Comparison of ENCODE assay signal across 12 mouse cellular contexts in the genomic region with DNA sequence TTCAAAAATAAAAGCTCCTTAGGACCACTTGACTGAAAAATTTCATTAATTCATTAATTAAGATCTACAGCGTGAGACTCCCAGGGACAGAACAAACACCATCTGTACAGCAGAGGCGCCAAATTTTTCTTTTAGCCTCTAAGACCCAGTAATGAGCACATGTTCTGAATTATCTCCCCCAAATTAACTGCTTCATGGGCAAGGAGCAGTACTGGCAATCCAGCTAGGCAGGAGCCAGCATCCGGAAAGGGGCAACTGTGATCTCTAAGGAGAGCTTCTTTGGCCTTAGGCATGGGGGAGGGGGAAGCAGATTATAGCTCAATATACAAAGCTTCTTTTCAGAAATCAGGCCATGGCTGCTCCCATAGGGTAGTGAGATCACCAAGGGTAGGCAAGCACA.
A peak's percentile ranks its signal among the peaks of the same experiment; 100 is the strongest.
DNase-seq lines count a peak whose midpoint lies in the region; ATAC-seq and TF ChIP-seq lines count a peak whose summit lies in the region.
"Had no signal": no experiment of that assay in that cellular context is flagged by ENCODE, and none has a peak within 500 bp of the region (broad histone marks: within the 10 kb centered on the region; RNA-seq: fewer than 3 reads in every experiment).

No protein-coding gene starts in this region.

- H3K9ac ChIP-seq in hindbrain, embryonic 11.5 days (ENCODE audit: low read depth, low read length): no peak overlapping the region
- no peak overlapping the region for H3K9ac ChIP-seq in hindbrain, embryonic 13.5 days
- H3K9ac ChIP-seq in embryonic facial prominence, embryonic 11.5 days (replicated peaks; ENCODE audit: low read length): no peak overlapping the region
- no peak overlapping the region for H3K9ac ChIP-seq in midbrain, postnatal 0 days (replicated peaks; ENCODE audit: low read length, poor library complexity, severe bottlenecking)
- H3K9ac ChIP-seq: liver, embryonic 14.5 days had no signal

- 0 out of 2 replicates have a peak, but pooled peaks have one; percentile 10 for TF ChIP-seq CTCF in midbrain, postnatal 0 days (IDR thresholded peaks at IDR 0.05)

- no peaks in the 10 kb centered on the region for H3K4me1 ChIP-seq in hindbrain, embryonic 11.5 days (replicated peaks; ENCODE audit: control insufficient read depth, insufficient read depth, low read length)
- H3K4me1 ChIP-seq in hindbrain, embryonic 13.5 days (replicated peaks): peaks cover 23% of the 10 kb centered on the region
- H3K4me1 ChIP-seq in embryonic facial prominence, embryonic 11.5 days (ENCODE audit: control insufficient read depth, insufficient read depth, low read length): no peaks in the 10 kb centered on the region
- H3K4me1 ChIP-seq in midbrain, postnatal 0 days (ENCODE audit: insufficient read depth, low read length): no peaks in the 10 kb centered on the region

- no peak overlapping the region for H3K27ac ChIP-seq in hindbrain, embryonic 11.5 days (ENCODE audit: low read depth, low read length)
- H3K27ac ChIP-seq in hindbrain, embryonic 13.5 days: no peak overlapping the region
- H3K27ac ChIP-seq in embryonic facial prominence, embryonic 11.5 days (replicated peaks; ENCODE audit: low read depth, low read length): no peak overlapping the region
- H3K27ac ChIP-seq in midbrain, postnatal 0 days (ENCODE audit: low read depth, low read length): no peak overlapping the region
- H3K27ac ChIP-seq: liver, embryonic 14.5 days had no signal

- no peaks in the 10 kb centered on the region for H3K9me3 ChIP-seq in hindbrain, embryonic 11.5 days (ENCODE audit: control insufficient read depth, low read length)
- H3K9me3 ChIP-seq in hindbrain, embryonic 13.5 days: no peaks in the 10 kb centered on the region
- no peaks in the 10 kb centered on the region for H3K9me3 ChIP-seq in embryonic facial prominence, embryonic 11.5 days (replicated peaks; ENCODE audit: control insufficient read depth, low read length)
- no peaks in the 10 kb centered on the region for H3K9me3 ChIP-seq in midbrain, postnatal 0 days (ENCODE audit: low read length)

- H3K4me2 ChIP-seq in hindbrain, embryonic 11.5 days (replicated peaks; ENCODE audit: low read depth, low read length): no peak overlapping the region
- no peak overlapping the region for H3K4me2 ChIP-seq in hindbrain, embryonic 13.5 days
- H3K4me2 ChIP-seq in embryonic facial prominence, embryonic 11.5 days (ENCODE audit: low read depth, low read length): no peak overlapping the region
- H3K4me2 ChIP-seq in midbrain, postnatal 0 days (ENCODE audit: low read depth, low read length, poor library complexity, severe bottlenecking): no peak overlapping the region

- no peaks in the 10 kb centered on the region for H3K27me3 ChIP-seq in hindbrain, embryonic 11.5 days (ENCODE audit: control insufficient read depth, insufficient read depth, low read length)
- H3K27me3 ChIP-seq in hindbrain, embryonic 13.5 days: no peaks in the 10 kb centered on the region
- no peaks in the 10 kb centered on the region for H3K27me3 ChIP-seq in embryonic facial prominence, embryonic 11.5 days (ENCODE audit: control insufficient read depth, insufficient read depth, low read length)
- no peaks in the 10 kb centered on the region for H3K27me3 ChIP-seq in midbrain, postnatal 0 days (ENCODE audit: insufficient read depth, low read length)
- H3K27me3 ChIP-seq: Patski had no signal

- DNase-seq in hindbrain, embryonic 11.5 days (ENCODE audit: low spot score): peak; percentile 35
- peak; percentile 71 for DNase-seq in embryonic facial prominence, embryonic 11.5 days (ENCODE audit: low spot score)
- DNase-seq in hindlimb bud, embryonic 11.5 days (ENCODE audit: extremely low spot score, low read depth, low spot score): peak; percentile 83
- DNase-seq in midbrain, postnatal 0 days (ENCODE audit: low spot score): peak; percentile 88
- DNase-seq in left cerebral cortex, adult 11 months (ENCODE audit: low spot score): no peak
- no peak for DNase-seq in kidney, postnatal 4 days
- DNase-seq in spleen, postnatal 10 days (ENCODE audit: low spot score in 2 of 2): no peak
- DNase-seq: heart, postnatal 4 days; kidney, postnatal 14 days had no signal

- no peak for ATAC-seq in hindbrain, embryonic 11.5 days (ENCODE audit: low FRiP score)
- no peak for ATAC-seq in hindbrain, embryonic 13.5 days (ENCODE audit: low FRiP score)
- ATAC-seq in embryonic facial prominence, embryonic 11.5 days (replicated peaks; ENCODE audit: insufficient number of reproducible peaks, low FRiP score, low TSS enrichment, low read depth): no peak; the same call in 1 of the 2 replicates
- no peak for ATAC-seq in midbrain, postnatal 0 days (ENCODE audit: low FRiP score)
- ATAC-seq: Patski had no signal

- H3K4me3 ChIP-seq in hindbrain, embryonic 11.5 days (ENCODE audit: low read depth, low read length): no peak overlapping the region
- no peak overlapping the region for H3K4me3 ChIP-seq in hindbrain, embryonic 13.5 days
- no peak overlapping the region for H3K4me3 ChIP-seq in embryonic facial prominence, embryonic 11.5 days (ENCODE audit: low read depth, low read length)
- no peak overlapping the region for H3K4me3 ChIP-seq in midbrain, postnatal 0 days (ENCODE audit: low read depth, low read length)

- no peaks in the 10 kb centered on the region for H3K36me3 ChIP-seq in hindbrain, embryonic 11.5 days (ENCODE audit: control insufficient read depth, insufficient read depth, low read length)
- no peaks in the 10 kb centered on the region for H3K36me3 ChIP-seq in hindbrain, embryonic 13.5 days
- no peaks in the 10 kb centered on the region for H3K36me3 ChIP-seq in embryonic facial prominence, embryonic 11.5 days (replicated peaks; ENCODE audit: control insufficient read depth, insufficient read depth, low read depth, low read length)
- no peaks in the 10 kb centered on the region for H3K36me3 ChIP-seq in midbrain, postnatal 0 days (ENCODE audit: insufficient read depth, low read length)

- 34% methylated on average over 3 of the region's 3 CpGs for WGBS in hindbrain, embryonic 11.5 days
- WGBS in hindbrain, embryonic 13.5 days: 23% methylated on average over 3 of the region's 3 CpGs
- WGBS in embryonic facial prominence, embryonic 11.5 days: 18% methylated on average over 3 of the region's 3 CpGs
- 21% methylated on average over 3 of the region's 3 CpGs for WGBS in midbrain, postnatal 0 days

Comparison
In these comparisons a context has a peak if more than half of its experiments do, and no peak if none do; other contexts are left out.
1. DNase-seq: peak in hindbrain, embryonic 11.5 days (single experiment), embryonic facial prominence, embryonic 11.5 days (single experiment), hindlimb bud, embryonic 11.5 days (single experiment) and midbrain, postnatal 0 days (single experiment); none in left cerebral cortex, adult 11 months (single experiment), kidney, postnatal 4 days (0 of 2) and spleen, postnatal 10 days (0 of 2).